Mouse (Mus musculus) liver, embryonic 14.5 days (tissue): ENCODE measurements at regions not wholly inside any gene's neighbourhood (a gene's known extent, or its start where the extent isn't known, plus 50 kb on each side); places are given as distances from the start of the nearest gene placed in this dataset.

Experiments
- ATAC-seq: fragments of 200-750 bp; cut with Nextera tagmentation; 2 replicates; pipeline ENCODE4 v1.8.0; 2017; ENCODE audit warnings: moderate number of reproducible peaks, mild to moderate bottlenecking, moderate library complexity; ENCODE audit not compliant: insufficient read depth
- DNase-seq, 3 experiments: peaks; one replicate each; pipeline ENCODE4 v3.0.0-alpha.2; 2012 to 2013; ENCODE audit warnings: low read depth in 3 of 3, low spot score in 3 of 3
- H3K27ac ChIP-seq: fragments of 300-500 bp; sonication (generic); 2 replicates; pipeline ENCODE4 v1.5.1; 2014; ENCODE audit warnings: moderate library complexity, mild to moderate bottlenecking, control low read depth, inconsistent platforms
- H3K27me3 ChIP-seq: fragments of 300-500 bp; sonication (generic); 2 replicates; pipeline ENCODE4 v1.6.1; 2014; ENCODE audit warnings: mild to moderate bottlenecking, low read length, moderate library complexity; ENCODE audit not compliant: control insufficient read depth, insufficient read depth
- H3K36me3 ChIP-seq: fragments of 300-500 bp; sonication (generic); replicated peaks from 2 replicates; pipeline ENCODE4 v1.6.1; 2014; ENCODE audit warnings: low read depth; ENCODE audit not compliant: control insufficient read depth, insufficient read depth
- H3K4me1 ChIP-seq, 2 experiments: fragments of 200-500 bp in 1 of 2; fragments of 300-500 bp in 1 of 2; sonication (generic) in 1 of 2; replicated peaks; 2 replicates each; pipeline ENCODE4 v1.6.1; 2012 to 2014; ENCODE audit warnings: antibody characterized with exemption in 1 of 2, inconsistent platforms in 1 of 2, low read length in 1 of 2; ENCODE audit not compliant: control insufficient read depth in 2 of 2, insufficient read depth in 2 of 2
- H3K4me2 ChIP-seq: fragments of 300-500 bp; sonication (generic); 2 replicates; pipeline ENCODE4 v1.6.1; 2014; ENCODE audit warnings: low read depth, mild to moderate bottlenecking, control low read depth, moderate library complexity
- H3K4me3 ChIP-seq, 2 experiments: fragments of 200-500 bp in 1 of 2; fragments of 300-500 bp in 1 of 2; sonication (generic) in 1 of 2; 2 replicates each; pipeline ENCODE4 v1.5.1; 2012 to 2014; ENCODE audit warnings: low read depth in 2 of 2, low read length in 2 of 2, mild to moderate bottlenecking in 2 of 2, control low read depth in 1 of 2, inconsistent platforms in 1 of 2, moderate library complexity in 1 of 2; ENCODE audit not compliant: insufficient read depth in 1 of 2
- H3K9ac ChIP-seq: fragments of 300-500 bp; sonication (generic); replicated peaks from 2 replicates; pipeline ENCODE4 v1.6.1; 2014; ENCODE audit warnings: mild to moderate bottlenecking, control low read depth, moderate library complexity
- H3K9me3 ChIP-seq: fragments of 300-500 bp; sonication (generic); 2 replicates; pipeline ENCODE4 v1.6.1; 2016; ENCODE audit warnings: low read length, mixed read lengths; ENCODE audit not compliant: control insufficient read depth
- CTCF ChIP-seq: IDR thresholded peaks from 2 replicates; pipeline ENCODE4 v1.5.1; 2016; ENCODE audit warnings: antibody characterized with exemption, low read depth, control low read depth
- EP300 ChIP-seq: IDR thresholded peaks from 2 replicates; pipeline ENCODE4 v1.6.1; 2016; ENCODE audit warnings: antibody characterized with exemption, low read depth
- WGBS: fragments of 180-500 bp; shearing (Covaris S2); extraction: QIAGEN DNeasy Blood & Tissue Kit; methylation state at CpG from one replicate; pipeline ENCODE4 v1.1.7; 2014; ENCODE audit not compliant: insufficient replicate concordance; 5-methylcytosine and 5-hydroxymethylcytosine counted together

DNA sequence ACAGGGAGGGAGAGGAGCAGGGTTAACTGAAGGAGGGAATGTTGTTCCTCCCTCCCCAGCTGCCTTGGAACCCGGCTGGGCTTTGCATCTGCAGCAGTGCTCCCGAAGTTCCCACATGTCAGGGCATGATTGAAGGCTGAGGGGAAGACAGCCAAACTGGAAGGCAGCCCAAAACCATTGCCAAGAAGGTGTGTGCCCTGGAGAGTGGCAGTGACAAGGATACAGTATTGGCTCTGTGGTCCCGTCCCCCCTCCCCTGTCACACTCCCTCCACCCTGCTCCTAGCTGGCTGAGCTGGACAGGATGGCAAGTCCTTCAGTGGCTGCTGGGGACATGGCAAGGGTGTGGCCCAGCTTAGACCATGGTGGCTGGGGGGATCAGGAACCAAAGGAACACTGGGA lies 79.1 kb downstream of the Cyp26b1 start:
- no peaks in the 10 kb centered on the region for H3K27me3 ChIP-seq
- H3K27ac ChIP-seq, result no peak overlapping the region
- TF ChIP-seq CTCF (no peak), EP300 (no peak)
- H3K36me3 ChIP-seq, result no peaks in the 10 kb centered on the region
- no peak for DNase-seq
- H3K4me3 ChIP-seq, result no peak overlapping the region
- 49% methylated on average over 3 of the region's 3 CpGs for WGBS
- no peaks in the 10 kb centered on the region for H3K9me3 ChIP-seq
- no peaks in the 10 kb centered on the region for H3K4me1 ChIP-seq
- no peak overlapping the region for H3K4me2 ChIP-seq
- no peak overlapping the region for H3K9ac ChIP-seq
- ATAC-seq, result no peak

GRCm38 (mm10) chr6:84508598-84508997 lies 85.1 kb downstream of the Cyp26b1 start:
- 67% methylated on average over 3 of the region's 3 CpGs for WGBS
- no peaks in the 10 kb centered on the region for H3K9me3 ChIP-seq
- H3K27ac ChIP-seq, result no peak overlapping the region
- H3K27me3 ChIP-seq, result no peaks in the 10 kb centered on the region
- DNase-seq (no peak), ATAC-seq (no peak)
- H3K4me2 ChIP-seq, result no peak overlapping the region
- H3K36me3 ChIP-seq, result no peaks in the 10 kb centered on the region
- H3K4me3 ChIP-seq, result no peak overlapping the region
- no peak overlapping the region for H3K9ac ChIP-seq
- TF ChIP-seq CTCF, result no peak
- no peak for TF ChIP-seq EP300
- H3K4me1 ChIP-seq, result no peaks in the 10 kb centered on the region

- H3K9me3 ChIP-seq, result no peaks in the 10 kb centered on the region
- DNase-seq (no peak), ATAC-seq (no peak)
- TF ChIP-seq CTCF (peak; percentile 49), EP300 (no peak)
- WGBS, result 8% methylated on average over 1 of the region's 1 CpGs
- no peak overlapping the region for H3K9ac ChIP-seq
- H3K27ac ChIP-seq, result no peak overlapping the region
- H3K4me1 ChIP-seq, result no peaks in the 10 kb centered on the region
- no peaks in the 10 kb centered on the region for H3K36me3 ChIP-seq
- no peak overlapping the region for H3K4me3 ChIP-seq
- H3K4me2 ChIP-seq, result no peak overlapping the region
- no peaks in the 10 kb centered on the region for H3K27me3 ChIP-seq
Observed at GRCm38 (mm10) chr6:84506675-84507074, 87.0 kb downstream of the Cyp26b1 start.

- Histone ChIP-seq H3K4me1 (no peaks in the 10 kb centered on the region; a peak in 1 of 4 replicates), H3K4me2 (no peak overlapping the region), H3K27me3 (no peaks in the 10 kb centered on the region), H3K36me3 (no peaks in the 10 kb centered on the region), H3K27ac (no peak overlapping the region), H3K9me3 (no peaks in the 10 kb centered on the region), H3K4me3 (no peak overlapping the region), H3K9ac (no peak overlapping the region)
- TF ChIP-seq EP300 (no peak), CTCF (no peak)
- 19% methylated on average over 13 of the region's 13 CpGs for WGBS
- ATAC-seq (peak; percentile 77), DNase-seq (peak in 1 of 3 experiments; percentile 7)
Observed at GRCm38 (mm10) chr6:84500255-84500886, 93.3 kb downstream of the Cyp26b1 start.

GRCm38 (mm10) chr6:84498076-84498475 lies 95.6 kb downstream of the Cyp26b1 start:
- no peaks in the 10 kb centered on the region for H3K36me3 ChIP-seq
- WGBS, result 24% methylated on average over 9 of the region's 9 CpGs
- DNase-seq (no peak), ATAC-seq (no peak)
- no peak for TF ChIP-seq EP300
- no peak for TF ChIP-seq CTCF
- H3K9ac ChIP-seq, result no peak overlapping the region
- H3K27ac ChIP-seq, result no peak overlapping the region
- H3K4me2 ChIP-seq, result no peak overlapping the region
- no peaks in the 10 kb centered on the region for H3K27me3 ChIP-seq
- H3K4me1 ChIP-seq, result peaks cover 0 to 4% of the 10 kb centered on the region in 2 experiments; a peak in 2 of 4 replicates
- H3K4me3 ChIP-seq, result no peak overlapping the region
- H3K9me3 ChIP-seq, result no peaks in the 10 kb centered on the region
